Mouse (Mus musculus): ENCODE measurements around the gene Cd1d1.

DNA sequence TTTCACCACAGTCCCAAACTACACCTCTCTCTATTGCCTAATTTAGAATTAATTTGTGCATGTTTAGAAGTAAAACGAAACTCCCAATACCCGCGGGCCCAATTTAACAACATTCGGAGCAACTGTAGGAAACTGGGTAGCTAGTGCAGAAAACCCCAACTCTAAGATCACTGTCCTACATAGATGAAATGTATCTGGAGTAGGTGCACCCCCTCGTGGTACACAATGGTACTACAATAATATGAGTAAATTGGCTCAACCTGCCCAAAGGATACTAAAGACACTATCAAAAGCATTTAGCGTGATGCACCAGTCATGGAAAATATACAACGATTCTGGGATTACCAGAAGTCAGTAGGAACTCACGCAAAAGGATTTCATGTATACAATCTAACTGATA, 22.7 kb downstream of the Cd1d1 start:
- no peak for TF ChIP-seq CTCF (IDR thresholded peaks at IDR 0.05; ENCODE audit: borderline replicate concordance, insufficient read depth, low read length)
- TF ChIP-seq POLR2A (IDR thresholded peaks at IDR 0.05; ENCODE audit: low read depth, low read length), result no peak
